Mouse (Mus musculus) forebrain, embryonic 16.5 days (tissue): ENCODE measurements at regions not wholly inside any gene's neighbourhood (a gene's known extent, or its start where the extent isn't known, plus 50 kb on each side); places are given as distances from the start of the nearest gene placed in this dataset.

Experiments
- ATAC-seq: fragments of 200-750 bp; cut with Nextera tagmentation; 2 replicates; pipeline ENCODE4 v1.8.0; 2017; ENCODE audit warnings: mild to moderate bottlenecking, moderate library complexity
- H3K27ac ChIP-seq: fragments of 300-500 bp; sonication (generic); 2 replicates; pipeline ENCODE4 v1.5.1; 2014; ENCODE audit warnings: low read length, control low read depth
- H3K27me3 ChIP-seq: fragments of 300-500 bp; sonication (generic); replicated peaks from 2 replicates; pipeline ENCODE4 v1.6.1; 2014; ENCODE audit warnings: low read length; ENCODE audit not compliant: control insufficient read depth, insufficient read depth
- H3K36me3 ChIP-seq: fragments of 300-500 bp; sonication (generic); 2 replicates; pipeline ENCODE4 v1.6.1; 2014; ENCODE audit not compliant: control insufficient read depth, insufficient read depth
- H3K4me1 ChIP-seq: fragments of 300-500 bp; sonication (generic); replicated peaks from 2 replicates; pipeline ENCODE4 v1.6.1; 2014; ENCODE audit warnings: low read length; ENCODE audit not compliant: control insufficient read depth, insufficient read depth
- H3K4me2 ChIP-seq: fragments of 300-500 bp; sonication (generic); 2 replicates; pipeline ENCODE4 v1.6.1; 2014; ENCODE audit warnings: mild to moderate bottlenecking, low read length, control low read depth
- H3K4me3 ChIP-seq: fragments of 300-500 bp; sonication (generic); replicated peaks from 2 replicates; pipeline ENCODE4 v1.5.1; 2014; ENCODE audit warnings: mild to moderate bottlenecking, low read length, control low read depth
- H3K9ac ChIP-seq: fragments of 300-500 bp; sonication (generic); replicated peaks from 2 replicates; pipeline ENCODE4 v1.6.1; 2014; ENCODE audit warnings: low read depth, low read length, control low read depth
- H3K9me3 ChIP-seq: fragments of 300-500 bp; sonication (generic); 2 replicates; pipeline ENCODE4 v1.6.1; 2016; ENCODE audit warnings: low read length; ENCODE audit not compliant: control insufficient read depth
- WGBS: fragments of 180-500 bp; shearing (Covaris S2); extraction: QIAGEN DNeasy Blood & Tissue Kit; methylation state at CpG from one replicate; pipeline ENCODE4 v1.1.7; 2014; 5-methylcytosine and 5-hydroxymethylcytosine counted together

GRCm38 (mm10) chr19:15784644-15785043 is 162.5 kb downstream of the Psat1 start:
- H3K9me3 ChIP-seq = no peaks in the 10 kb centered on the region
- no peak overlapping the region for H3K4me2 ChIP-seq
- H3K9ac ChIP-seq = no peak overlapping the region
- no peaks in the 10 kb centered on the region for H3K4me1 ChIP-seq
- 17% methylated on average over 4 of the region's 4 CpGs for WGBS
- no peak overlapping the region for H3K4me3 ChIP-seq
- no peaks in the 10 kb centered on the region for H3K36me3 ChIP-seq
- H3K27ac ChIP-seq = no peak overlapping the region
- H3K27me3 ChIP-seq = peaks cover 1% of the 10 kb centered on the region; the same call in 1 of the 2 replicates
- ATAC-seq = no peak

- Histone ChIP-seq H3K27ac (no peak overlapping the region), H3K36me3 (no peaks in the 10 kb centered on the region), H3K4me1 (no peaks in the 10 kb centered on the region), H3K4me3 (no peak overlapping the region), H3K27me3 (no peaks in the 10 kb centered on the region), H3K9me3 (no peaks in the 10 kb centered on the region), H3K4me2 (no peak overlapping the region), H3K9ac (no peak overlapping the region)
- 87% methylated on average over 4 of the region's 4 CpGs for WGBS
- ATAC-seq = no peak
Measured at GRCm38 (mm10) chr19:15769651-15770050, 177.5 kb downstream of the Psat1 start.

- H3K4me1 ChIP-seq = no peaks in the 10 kb centered on the region
- H3K36me3 ChIP-seq = no peaks in the 10 kb centered on the region
- no peaks in the 10 kb centered on the region for H3K27me3 ChIP-seq
- 50% methylated on average over 4 of the region's 4 CpGs for WGBS
- no peak overlapping the region for H3K27ac ChIP-seq
- no peak overlapping the region for H3K4me3 ChIP-seq
- H3K4me2 ChIP-seq = no peak overlapping the region
- ATAC-seq = no peak
- H3K9ac ChIP-seq = no peak overlapping the region
- no peaks in the 10 kb centered on the region for H3K9me3 ChIP-seq
Measured at GRCm38 (mm10) chr19:15761086-15761485, 186.1 kb downstream of the Psat1 start.

- peaks cover 8% of the 10 kb centered on the region; the same call in 1 of the 2 replicates for H3K4me1 ChIP-seq
- H3K9ac ChIP-seq = no peak overlapping the region
- peak; percentile 72 for ATAC-seq
- WGBS = 22% methylated on average over 8 of the region's 8 CpGs
- no peaks in the 10 kb centered on the region for H3K36me3 ChIP-seq
- H3K27ac ChIP-seq = no peak overlapping the region
- H3K27me3 ChIP-seq = no peaks in the 10 kb centered on the region
- no peak overlapping the region for H3K4me2 ChIP-seq
- H3K4me3 ChIP-seq = no peak overlapping the region
- no peaks in the 10 kb centered on the region for H3K9me3 ChIP-seq
Measured at GRCm38 (mm10) chr19:15745026-15745777, 201.9 kb downstream of the Psat1 start.

GRCm38 (mm10) chr19:15736200-15736599 is 210.9 kb downstream of the Psat1 start:
- no peak overlapping the region for H3K4me3 ChIP-seq
- H3K4me2 ChIP-seq = no peak overlapping the region
- H3K4me1 ChIP-seq = no peaks in the 10 kb centered on the region
- 82% methylated on average over 2 of the region's 2 CpGs for WGBS
- ATAC-seq = no peak
- no peak overlapping the region for H3K27ac ChIP-seq
- no peaks in the 10 kb centered on the region for H3K36me3 ChIP-seq
- H3K9ac ChIP-seq = no peak overlapping the region
- H3K27me3 ChIP-seq = no peaks in the 10 kb centered on the region; the same call in 1 of the 2 replicates
- H3K9me3 ChIP-seq = no peaks in the 10 kb centered on the region

- Histone ChIP-seq H3K9me3 (no peaks in the 10 kb centered on the region), H3K27ac (no peak overlapping the region), H3K4me2 (no peak overlapping the region), H3K36me3 (no peaks in the 10 kb centered on the region), H3K9ac (no peak overlapping the region), H3K27me3 (no peaks in the 10 kb centered on the region), H3K4me1 (peaks cover 7% of the 10 kb centered on the region), H3K4me3 (no peak overlapping the region)
- WGBS = 17% methylated on average over 13 of the region's 13 CpGs
- peak; percentile 82 for ATAC-seq
Measured at GRCm38 (mm10) chr19:15726785-15727406, 220.2 kb downstream of the Psat1 start.

GRCm38 (mm10) chr19:15692379-15693023 is 254.6 kb downstream of the Psat1 start:
- Histone ChIP-seq H3K4me1 (0 out of 2 replicates have a peak, but pooled peaks cover 2% of the 10 kb centered on the region), H3K9ac (no peak overlapping the region), H3K9me3 (no peaks in the 10 kb centered on the region), H3K36me3 (no peaks in the 10 kb centered on the region), H3K27me3 (peaks cover 50% of the 10 kb centered on the region), H3K4me2 (no peak overlapping the region), H3K4me3 (no peak overlapping the region), H3K27ac (peak overlapping the region; percentile 37; the same call in 1 of the 2 replicates)
- 23% methylated on average over 3 of the region's 3 CpGs for WGBS
- ATAC-seq = peak; percentile 94

- Histone ChIP-seq H3K9ac (no peak overlapping the region), H3K4me1 (peaks cover 19% of the 10 kb centered on the region), H3K4me3 (no peak overlapping the region), H3K4me2 (no peak overlapping the region), H3K27me3 (peaks cover 13% of the 10 kb centered on the region), H3K9me3 (no peaks in the 10 kb centered on the region), H3K27ac (no peak overlapping the region), H3K36me3 (no peaks in the 10 kb centered on the region)
- whole genome bisulfite sequencing = 49% methylated on average over 6 of the region's 6 CpGs
- ATAC-seq = no peak
Measured at GRCm38 (mm10) chr19:15669996-15670395, 277.1 kb downstream of the Psat1 start.

- Histone ChIP-seq H3K4me2 (no peak overlapping the region), H3K27me3 (peaks cover 14% of the 10 kb centered on the region), H3K27ac (no peak overlapping the region), H3K9me3 (no peaks in the 10 kb centered on the region), H3K9ac (no peak overlapping the region), H3K4me3 (no peak overlapping the region), H3K4me1 (peaks cover 19% of the 10 kb centered on the region), H3K36me3 (no peaks in the 10 kb centered on the region)
- ATAC-seq = 0 out of 2 replicates have a peak, but pooled peaks have one; percentile 21
- 50% methylated on average over 7 of the region's 7 CpGs for WGBS
Measured at GRCm38 (mm10) chr19:15669541-15669940, 277.6 kb downstream of the Psat1 start.
